Mouse (Mus musculus) kidney, embryonic 14.5 days (tissue): Measurements from ENCODE around the gene Cntd1. TPM values are rescaled to one million over a fixed set of nuclear protein-coding genes. Genes with fewer than 3 reads are reported as not detected.

Experiments used
- ATAC-seq: fragments of 200-750 bp; cut with Nextera tagmentation; 2 replicates; pipeline ENCODE4 v1.8.0; 2017; ENCODE audit warnings: moderate number of reproducible peaks, mild to moderate bottlenecking, moderate TSS enrichment, moderate library complexity; ENCODE audit not compliant: low FRiP score, low TSS enrichment
- H3K27ac ChIP-seq: fragments of 300-500 bp; sonication (generic); 2 replicates; pipeline ENCODE4 v1.5.1; 2014; ENCODE audit warnings: low read depth, mild to moderate bottlenecking, low read length, moderate library complexity, mixed read lengths
- H3K27me3 ChIP-seq: fragments of 300-500 bp; sonication (generic); 2 replicates; pipeline ENCODE4 v1.6.1; 2014; ENCODE audit warnings: mild to moderate bottlenecking, low read length; ENCODE audit not compliant: control insufficient read depth, insufficient read depth
- H3K36me3 ChIP-seq: fragments of 300-500 bp; sonication (generic); 2 replicates; pipeline ENCODE4 v1.6.1; 2014; ENCODE audit warnings: low read length, mixed read lengths; ENCODE audit not compliant: control insufficient read depth, insufficient read depth
- H3K4me1 ChIP-seq: fragments of 300-500 bp; sonication (generic); 2 replicates; pipeline ENCODE4 v1.6.1; 2014; ENCODE audit warnings: low read length, mixed read lengths; ENCODE audit not compliant: control insufficient read depth, insufficient read depth
- H3K4me2 ChIP-seq: fragments of 300-500 bp; sonication (generic); replicated peaks from 2 replicates; pipeline ENCODE4 v1.6.1; 2014; ENCODE audit warnings: low read depth, mild to moderate bottlenecking, low read length
- H3K4me3 ChIP-seq: fragments of 300-500 bp; sonication (generic); 2 replicates; pipeline ENCODE4 v1.5.1; 2014; ENCODE audit warnings: mild to moderate bottlenecking, low read length
- H3K9ac ChIP-seq: fragments of 300-500 bp; sonication (generic); 2 replicates; pipeline ENCODE4 v1.6.1; 2014; ENCODE audit warnings: low read depth, mild to moderate bottlenecking, low read length, moderate library complexity
- H3K9me3 ChIP-seq: fragments of 300-500 bp; sonication (generic); 2 replicates; pipeline ENCODE4 v1.6.1; 2016; ENCODE audit warnings: low read length; ENCODE audit not compliant: control insufficient read depth
- WGBS: fragments of 180-500 bp; shearing (Covaris S2); extraction: QIAGEN DNeasy Blood & Tissue Kit; methylation state at CpG from one replicate; pipeline ENCODE4 v1.1.7; 2014; 5-methylcytosine and 5-hydroxymethylcytosine counted together
- polyA plus RNA-seq: library from polyadenylated mRNA; unstranded; fragments of >200 nt; fragmentation: Nextera tagmentation; extraction: Ambion mirVana; gene quantifications from 2 replicates; pipeline ENCODE4 v1.2.1, GENCODE M21; 2014

Cntd1 gene
- polyA plus RNA-seq, 1 experiment from 2014 or later: 1.7 TPM

GRCm38 (mm10) chr11:101276319-101277070 is 2.3 kb upstream of the Cntd1 start:
- no peaks in the 10 kb centered on the region for H3K9me3 ChIP-seq
- no peak overlapping the region; the same call in 1 of the 2 replicates for H3K4me3 ChIP-seq
- H3K27me3 ChIP-seq: no peaks in the 10 kb centered on the region
- peak overlapping the region; percentile 84 for H3K4me2 ChIP-seq
- no peak for ATAC-seq
- peak overlapping the region; percentile 45; the same call in 1 of the 2 replicates for H3K27ac ChIP-seq
- peak overlapping the region; percentile 36; the same call in 1 of the 2 replicates for H3K9ac ChIP-seq
- 32% methylated on average over 27 of the region's 27 CpGs for WGBS
- peaks cover 5% of the 10 kb centered on the region; the same call in 1 of the 2 replicates for H3K36me3 ChIP-seq
- H3K4me1 ChIP-seq: peaks cover 37% of the 10 kb centered on the region

GRCm38 (mm10) chr11:101277381-101278222 is 1.2 kb upstream of the Cntd1 start:
- Histone ChIP-seq H3K4me1 (peaks cover 41% of the 10 kb centered on the region), H3K9me3 (no peaks in the 10 kb centered on the region), H3K4me2 (peak overlapping the region; percentile 84), H3K36me3 (peaks cover 5% of the 10 kb centered on the region; the same call in 1 of the 2 replicates), H3K9ac (peak overlapping the region; percentile 52), H3K27ac (peak overlapping the region; percentile 63), H3K27me3 (no peaks in the 10 kb centered on the region), H3K4me3 (peak overlapping the region; percentile 50)
- 37% methylated on average over 12 of the region's 12 CpGs for WGBS
- ATAC-seq: peak; percentile 28; the same call in 1 of the 2 replicates

- Histone ChIP-seq H3K36me3 (peaks cover 5% of the 10 kb centered on the region; the same call in 1 of the 2 replicates), H3K27ac (no peak overlapping the region), H3K9ac (peak overlapping the region; percentile 5; the same call in 1 of the 2 replicates), H3K4me1 (peaks cover 44% of the 10 kb centered on the region), H3K4me3 (peak overlapping the region; percentile 50), H3K27me3 (no peaks in the 10 kb centered on the region), H3K4me2 (peak overlapping the region; percentile 84), H3K9me3 (no peaks in the 10 kb centered on the region)
- ATAC-seq: no peak
- 64% methylated on average over 14 of the region's 14 CpGs for WGBS
Observed at GRCm38 (mm10) chr11:101279193-101279569, 369 bp downstream of the Cntd1 start.

- Histone ChIP-seq H3K9me3 (no peaks in the 10 kb centered on the region), H3K36me3 (peaks cover 5% of the 10 kb centered on the region; the same call in 1 of the 2 replicates), H3K4me3 (no peak overlapping the region), H3K27ac (no peak overlapping the region), H3K27me3 (no peaks in the 10 kb centered on the region), H3K9ac (no peak overlapping the region), H3K4me1 (peaks cover 44% of the 10 kb centered on the region), H3K4me2 (no peak overlapping the region)
- ATAC-seq: no peak
- WGBS: 14% methylated on average over 7 of the region's 7 CpGs
Observed at GRCm38 (mm10) chr11:101280837-101281236, 2.0 kb downstream of the Cntd1 start.

DNA sequence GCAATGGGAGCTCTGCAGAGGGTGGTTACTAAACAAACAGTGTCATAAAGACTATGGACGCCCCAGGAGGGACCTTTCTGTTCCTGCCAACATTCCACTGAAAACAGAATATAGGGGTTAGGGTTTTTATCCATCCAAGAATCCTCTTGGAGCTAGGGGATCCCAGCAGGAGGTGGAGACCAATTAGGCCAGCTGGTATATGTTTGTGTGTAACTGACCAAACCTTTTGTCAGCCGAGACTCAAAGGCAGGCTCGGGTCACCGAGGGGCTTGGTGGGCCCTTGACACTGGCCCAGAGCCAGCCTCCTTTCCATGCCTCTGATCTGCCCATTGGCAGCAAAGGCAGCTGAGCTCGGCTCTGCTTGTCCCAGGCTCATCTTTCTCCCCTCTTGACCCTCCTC is 4.1 kb downstream of the Cntd1 start:
- H3K9me3 ChIP-seq: no peaks in the 10 kb centered on the region
- H3K27ac ChIP-seq: peak overlapping the region; percentile 43; the same call in 1 of the 2 replicates
- no peak overlapping the region for H3K9ac ChIP-seq
- H3K4me1 ChIP-seq: peaks cover 24% of the 10 kb centered on the region
- H3K4me2 ChIP-seq: no peak overlapping the region
- H3K4me3 ChIP-seq: no peak overlapping the region
- peak; percentile 33 for ATAC-seq
- H3K36me3 ChIP-seq: peaks cover 6% of the 10 kb centered on the region; the same call in 1 of the 2 replicates
- WGBS: 25% methylated on average over 5 of the region's 5 CpGs
- H3K27me3 ChIP-seq: no peaks in the 10 kb centered on the region

DNA sequence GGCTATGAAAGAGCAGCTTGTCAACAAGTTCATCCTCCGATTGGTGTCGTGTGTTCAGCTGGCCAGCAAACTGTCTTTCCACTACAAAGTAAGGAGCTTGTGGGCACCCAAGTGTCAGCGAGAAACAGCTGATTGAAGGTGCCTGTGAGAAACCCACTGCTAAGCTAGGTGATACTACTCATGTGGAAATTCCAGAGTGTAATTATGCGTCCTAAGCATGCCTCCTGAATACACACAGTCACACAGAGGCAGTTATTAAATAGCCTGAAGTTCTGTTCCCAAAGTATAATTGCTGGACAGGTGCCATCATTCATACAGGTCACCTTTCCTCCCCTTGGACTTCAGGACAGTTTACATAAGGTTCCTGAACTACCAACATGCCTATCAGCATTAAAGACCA is 5.0 kb downstream of the Cntd1 start:
- WGBS: 47% methylated on average over 4 of the region's 4 CpGs
- Histone ChIP-seq H3K9ac (no peak overlapping the region), H3K27me3 (no peaks in the 10 kb centered on the region), H3K4me3 (no peak overlapping the region), H3K36me3 (peaks cover 16% of the 10 kb centered on the region; the same call in 1 of the 2 replicates), H3K4me2 (no peak overlapping the region), H3K9me3 (no peaks in the 10 kb centered on the region), H3K4me1 (peaks cover 19% of the 10 kb centered on the region), H3K27ac (peak overlapping the region; percentile 71; the same call in 1 of the 2 replicates)
- ATAC-seq: no peak

DNA sequence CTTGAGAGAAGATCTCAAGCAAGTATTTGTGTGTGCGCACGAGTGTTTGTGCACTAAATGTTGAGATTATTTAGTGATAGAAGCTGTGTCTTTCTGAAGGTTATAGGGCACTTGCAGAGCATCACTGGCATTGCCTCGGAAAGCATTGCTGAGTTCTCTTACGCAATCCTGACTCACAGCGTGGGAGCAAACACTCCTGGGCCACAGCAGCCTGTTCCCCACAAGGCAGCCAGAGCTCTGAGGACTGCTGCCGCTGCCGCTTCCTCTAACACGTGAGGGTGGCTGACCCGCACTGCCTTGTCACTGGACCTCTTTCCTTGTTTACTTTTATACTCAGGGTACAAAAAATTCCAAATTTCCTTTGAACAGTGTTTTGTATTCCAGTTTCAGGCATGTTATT is 8.5 kb downstream of the Cntd1 start:
- Histone ChIP-seq H3K4me2 (no peak overlapping the region), H3K4me3 (no peak overlapping the region), H3K27me3 (no peaks in the 10 kb centered on the region), H3K9ac (no peak overlapping the region), H3K9me3 (no peaks in the 10 kb centered on the region), H3K4me1 (peaks cover 3% of the 10 kb centered on the region; the same call in 1 of the 2 replicates), H3K27ac (no peak overlapping the region), H3K36me3 (peaks cover 44% of the 10 kb centered on the region)
- 88% methylated on average over 9 of the region's 9 CpGs for WGBS
- ATAC-seq: no peak

GRCm38 (mm10) chr11:101291231-101291630 is 12.4 kb downstream of the Cntd1 start:
- no peak overlapping the region for H3K4me3 ChIP-seq
- no peak overlapping the region for H3K27ac ChIP-seq
- 94% methylated on average over 8 of the region's 8 CpGs for WGBS
- H3K9me3 ChIP-seq: no peaks in the 10 kb centered on the region
- H3K4me1 ChIP-seq: no peaks in the 10 kb centered on the region
- no peak for ATAC-seq
- no peaks in the 10 kb centered on the region for H3K27me3 ChIP-seq
- H3K4me2 ChIP-seq: no peak overlapping the region
- H3K9ac ChIP-seq: no peak overlapping the region
- H3K36me3 ChIP-seq: peaks cover 74% of the 10 kb centered on the region
